Mouse (Mus musculus) kidney, postnatal 10 days (tissue): ENCODE data around the gene Slc30a10.
A peak's percentile ranks its signal among the peaks of the same experiment; 100 is the strongest.

Experiments used
- DNase-seq: peaks from one replicate; pipeline ENCODE4 v3.0.0; 2021; ENCODE audit warnings: mixed read lengths

Gene Slc30a10

DNA sequence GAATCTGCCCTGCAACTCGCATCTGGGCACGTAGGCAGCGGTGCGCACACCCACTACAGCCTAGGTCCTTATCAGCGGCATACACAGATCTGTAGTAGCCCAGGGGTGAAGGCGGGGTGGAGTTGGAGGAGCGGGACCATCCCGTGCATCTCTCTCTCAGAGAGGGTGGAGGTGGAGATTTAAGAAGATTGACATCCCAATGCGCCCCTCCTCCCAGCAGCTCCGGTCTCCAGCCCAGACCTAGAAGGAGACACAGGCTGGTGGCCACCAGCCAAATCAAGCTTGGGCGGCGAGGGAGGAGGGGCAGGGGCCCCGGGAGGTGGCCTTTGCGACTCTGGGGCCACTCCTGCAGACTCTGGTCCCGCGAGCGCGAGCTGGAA lies at the start of gene Slc30a10:
Gene Slc30a10 (plus strand): TSS at position 274 of the 380 bp plus-strand sequence.
- DNase-seq: peak; percentile 43

- no peak for DNase-seq
These were observed 48.7 kb upstream of the Slc30a10 start for GRCm38 (mm10) chr1:185405921-185406320.

DNA sequence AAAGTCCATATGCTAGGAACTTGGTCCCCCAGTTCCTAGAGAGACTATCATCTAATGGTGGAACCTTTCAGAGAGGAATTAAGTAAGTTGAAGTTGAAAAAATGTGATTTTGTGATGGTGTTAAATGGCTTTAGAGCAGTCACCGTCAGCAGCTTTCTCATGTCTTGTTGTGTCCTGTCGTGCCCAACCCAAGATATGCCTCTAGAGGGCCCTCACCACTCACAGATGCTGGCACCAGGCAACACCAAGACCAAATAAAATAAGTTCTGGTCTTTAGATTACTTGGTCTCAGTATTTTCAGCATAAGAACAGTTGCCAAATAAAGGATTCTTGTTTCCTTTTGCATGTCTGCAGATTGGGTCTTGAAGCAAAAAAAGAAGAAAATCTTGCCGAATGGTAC lies 44.8 kb upstream of the Slc30a10 start:
- DNase-seq: peak; percentile 14

DNA sequence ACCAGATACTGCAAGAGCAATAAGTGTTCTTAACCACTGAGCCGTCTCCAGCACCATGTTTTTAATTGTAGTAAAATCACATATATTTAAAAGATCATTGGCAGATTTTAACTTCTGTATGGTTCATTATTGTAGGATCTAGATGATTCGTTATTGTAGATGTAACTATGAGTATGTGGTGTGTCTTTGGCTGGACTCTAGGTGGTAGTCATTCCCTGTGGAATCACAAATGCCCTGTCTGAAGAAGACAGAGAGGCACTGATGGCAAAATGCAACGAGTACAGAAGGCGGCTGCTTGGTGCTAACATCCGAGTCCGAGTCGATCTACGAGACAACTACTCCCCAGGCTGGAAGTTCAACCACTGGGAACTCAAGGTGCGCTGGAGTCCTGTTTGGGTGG lies 36.6 kb upstream of the Slc30a10 start:
- DNase-seq: no peak

- no peak for DNase-seq
These were observed 34.8 kb upstream of the Slc30a10 start for GRCm38 (mm10) chr1:185419805-185420204.

- no peak for DNase-seq
These were observed 33.9 kb upstream of the Slc30a10 start for GRCm38 (mm10) chr1:185420776-185421175.

DNA sequence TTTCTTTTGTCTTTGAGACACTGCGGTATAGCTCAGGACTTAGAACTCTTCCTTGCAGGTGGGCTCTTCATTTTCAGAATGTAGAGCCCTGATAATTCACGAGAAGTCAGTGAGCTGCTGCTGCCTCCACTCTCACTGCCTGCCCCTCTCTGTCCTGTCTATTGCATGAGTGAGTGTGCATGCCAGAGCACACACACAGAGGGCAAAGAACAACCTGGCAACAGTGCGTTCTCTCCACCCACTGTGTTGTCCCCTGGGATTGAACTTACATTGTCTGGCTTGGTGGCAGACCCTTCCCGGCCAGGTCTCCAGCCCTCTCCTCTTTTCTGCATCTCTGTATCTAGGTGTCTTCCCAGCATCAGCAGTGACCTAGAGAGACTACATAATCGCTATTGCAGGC lies 28.1 kb upstream of the Slc30a10 start:
- no peak for DNase-seq

DNA sequence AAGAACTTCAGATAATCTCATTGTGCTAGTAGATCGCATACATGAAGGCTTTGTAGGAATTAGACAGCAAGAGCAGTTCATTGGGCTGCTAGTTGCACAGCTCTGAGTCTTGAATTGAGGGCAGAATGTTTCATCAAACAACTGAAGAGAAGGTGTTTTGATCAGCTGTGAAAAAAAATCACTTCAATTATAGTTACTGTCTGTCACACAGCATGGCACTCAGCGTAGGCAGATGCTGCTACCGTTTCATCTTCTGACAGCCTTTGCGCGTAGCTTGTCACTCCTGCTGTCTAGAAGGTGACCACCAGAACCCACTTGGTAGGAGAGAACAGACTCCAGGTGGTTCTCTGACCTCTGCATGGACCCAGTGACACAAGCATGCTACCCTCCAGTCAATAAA lies 24.2 kb upstream of the Slc30a10 start:
- no peak for DNase-seq

- DNase-seq: no peak
These were observed 23.2 kb upstream of the Slc30a10 start for GRCm38 (mm10) chr1:185431245-185431997.

GRCm38 (mm10) chr1:185431998-185432317 lies 22.7 kb upstream of the Slc30a10 start:
- no peak for DNase-seq

DNA sequence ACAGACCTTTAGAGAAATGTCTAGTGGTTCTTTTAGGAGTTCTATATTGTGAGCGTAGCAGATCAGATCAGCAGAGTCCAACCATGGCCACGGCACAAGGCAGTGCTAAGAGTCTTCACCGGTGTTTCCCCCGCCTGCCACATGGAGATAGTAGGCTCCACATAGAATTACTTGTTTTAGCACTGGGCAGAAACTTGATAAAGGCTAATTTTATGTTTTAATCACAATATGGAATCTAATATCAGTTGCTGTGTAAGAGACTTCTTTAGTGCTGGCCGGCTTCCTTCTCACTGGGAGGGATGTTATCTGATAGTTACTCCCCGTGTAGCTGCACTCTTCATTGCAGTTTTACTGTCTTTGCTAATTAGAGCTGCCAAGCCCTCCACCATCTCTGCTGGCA lies 21.5 kb upstream of the Slc30a10 start:
- no peak for DNase-seq

GRCm38 (mm10) chr1:185438841-185439580 lies 15.6 kb upstream of the Slc30a10 start:
- peak; percentile 21 for DNase-seq

DNA sequence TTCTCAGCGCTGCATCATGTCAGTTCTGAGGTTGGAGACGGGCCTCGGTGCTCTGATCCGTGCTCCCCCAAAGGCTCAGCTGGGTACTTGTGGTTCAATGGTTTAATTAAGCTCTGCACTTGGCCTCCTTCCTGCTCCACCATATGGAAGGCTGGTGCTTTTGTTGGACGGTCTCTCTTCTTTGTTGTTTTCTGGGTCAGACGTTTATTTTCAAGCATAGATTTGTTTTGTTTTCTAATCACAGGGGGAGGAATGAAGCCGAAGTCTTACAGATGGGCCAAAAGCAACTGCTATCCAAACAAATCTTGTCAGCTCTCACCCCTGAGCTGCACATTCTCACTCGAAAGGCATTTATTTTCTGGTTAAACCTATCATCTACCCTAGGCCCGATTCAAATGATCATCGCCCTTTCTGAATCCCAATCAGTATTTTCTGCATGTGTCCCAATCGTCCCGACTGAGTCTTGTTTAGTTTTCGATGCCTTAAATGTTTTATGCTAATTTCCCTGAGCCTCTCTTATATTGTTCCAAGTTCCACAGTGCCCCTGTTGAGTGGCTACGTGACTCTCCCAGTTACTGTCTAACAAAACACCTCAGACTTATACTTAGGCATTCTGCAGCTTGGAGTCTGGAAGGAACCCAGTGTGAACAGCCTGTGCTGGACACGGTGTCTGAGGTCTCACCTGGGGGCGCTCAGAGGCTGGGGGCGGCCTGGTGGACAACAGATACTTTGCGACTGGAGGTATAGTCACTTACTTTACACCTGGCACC lies 12.8 kb upstream of the Slc30a10 start:
- DNase-seq: no peak

DNA sequence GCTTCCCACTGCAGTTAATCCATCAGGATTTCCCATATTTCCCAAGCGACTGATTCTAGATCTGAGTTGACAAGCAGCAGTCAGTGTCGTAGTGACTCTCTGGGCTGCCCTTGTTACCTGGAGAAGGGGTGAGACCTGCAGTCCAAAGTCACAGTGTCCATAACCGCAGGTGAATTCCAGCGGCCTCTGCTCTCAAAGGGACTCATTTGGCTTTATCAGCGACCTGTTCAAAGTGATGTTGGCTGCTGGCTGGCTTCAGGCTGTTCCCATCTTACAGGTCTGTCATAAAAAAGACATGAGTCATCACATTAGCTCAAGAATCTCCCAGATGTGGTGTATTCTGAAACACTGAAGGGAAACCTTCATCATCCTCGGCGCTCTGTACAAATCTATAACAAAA lies 5.7 kb upstream of the Slc30a10 start:
- DNase-seq: no peak

- DNase-seq: no peak
These were observed 4.9 kb upstream of the Slc30a10 start for GRCm38 (mm10) chr1:185449727-185450126.

GRCm38 (mm10) chr1:185451077-185451476 lies 3.6 kb upstream of the Slc30a10 start:
- DNase-seq: no peak

GRCm38 (mm10) chr1:185451495-185451894 lies 3.2 kb upstream of the Slc30a10 start:
- no peak for DNase-seq

- DNase-seq: no peak
These were observed 2.2 kb upstream of the Slc30a10 start for GRCm38 (mm10) chr1:185452461-185452860.

GRCm38 (mm10) chr1:185454144-185454543 lies 504 bp upstream of the Slc30a10 start:
- no peak for DNase-seq

GRCm38 (mm10) chr1:185454955-185455701 lies 480 bp downstream of the Slc30a10 start:
- DNase-seq: peak; percentile 30

GRCm38 (mm10) chr1:185456327-185456726 lies 1.7 kb downstream of the Slc30a10 start:
- no peak for DNase-seq

DNA sequence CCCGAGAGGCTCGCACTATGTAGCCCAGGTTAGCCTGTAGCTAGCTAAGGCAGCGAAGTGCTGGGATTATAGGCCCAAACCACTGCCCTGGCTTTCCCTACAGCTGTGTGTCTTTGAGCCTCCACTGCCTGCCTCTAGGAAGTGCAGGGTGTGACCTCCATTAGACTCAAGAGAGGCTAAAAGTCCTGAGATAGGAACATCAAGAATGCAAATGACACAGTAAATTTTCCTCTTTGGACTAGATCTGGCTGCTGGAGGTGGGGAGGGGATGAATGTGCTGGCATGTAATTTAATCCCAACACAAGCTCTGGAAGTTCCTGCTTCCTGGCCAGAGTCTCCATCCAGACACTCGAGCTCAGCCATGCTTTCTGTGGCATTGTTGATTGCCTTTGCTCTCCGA lies 5.4 kb downstream of the Slc30a10 start:
- DNase-seq: no peak

- no peak for DNase-seq
These were observed 8.2 kb downstream of the Slc30a10 start for GRCm38 (mm10) chr1:185462889-185463288.
